Mouse (Mus musculus): ENCODE data around the gene Gbf1.

DNA sequence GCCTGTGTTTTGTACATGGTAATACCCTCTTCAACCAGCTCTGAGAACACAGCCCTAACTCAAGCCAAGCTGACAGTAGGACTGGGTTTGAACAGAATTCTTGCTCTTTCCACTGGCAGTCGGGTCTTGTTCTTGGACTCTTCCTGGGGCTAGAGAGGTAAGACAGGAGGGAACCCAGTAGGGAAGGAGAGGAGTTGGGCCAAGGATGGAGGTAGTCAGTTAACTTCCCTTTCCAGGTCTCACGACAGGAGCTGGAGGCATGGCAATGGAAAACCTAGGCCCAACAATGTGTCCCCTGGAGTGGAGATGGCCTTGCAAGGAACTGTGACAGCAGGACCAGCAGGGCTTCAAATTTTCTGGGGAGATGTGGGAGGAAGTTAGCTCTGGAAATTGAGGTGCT lies 12.0 kb upstream of the Gbf1 start:
- TF ChIP-seq USF2 (IDR thresholded peaks at IDR 0.05; ENCODE audit: borderline replicate concordance in 1 of 2, insufficient read depth in 1 of 2, low read depth in 1 of 2, low read length in 2 of 2) (no peak), POLR2A (IDR thresholded peaks at IDR 0.05; ENCODE audit: control insufficient read depth in 1 of 2, insufficient read depth in 1 of 2, low read depth in 1 of 2, low read length in 2 of 2, poor library complexity in 1 of 2) (no peak), E2F4 (IDR thresholded peaks at IDR 0.05; ENCODE audit: borderline replicate concordance, low read depth, low read length) (no peak), CTCF (IDR thresholded peaks at IDR 0.05 in 2 of 3, conservative IDR thresholded peaks at IDR 0.05 in 1 of 3; ENCODE audit: control insufficient read depth in 1 of 3, insufficient read depth in 1 of 3, low read depth in 2 of 3, low read length in 3 of 3, poor library complexity in 1 of 3, severe bottlenecking in 1 of 3) (no peak), POLR2AphosphoS2 (IDR thresholded peaks at IDR 0.05; ENCODE audit: low read length) (no peak)

Data from MEL (cell line).